Mouse (Mus musculus) embryo, embryonic 11.5 days (tissue): ENCODE data around the gene Chaf1a.
"Not testable (repeated sequence)": the region's sequence is repeated elsewhere in the genome, so short reads cannot be mapped to it uniquely, and the experiment has no call there.

Experiments used
- DNase-seq: peaks from one replicate; pipeline ENCODE4 v3.0.0-alpha.2; 2012; ENCODE audit warnings: low read depth, low spot score

The Chaf1a gene

GRCm38 (mm10) chr17:56038583-56039261 lies 1.5 kb upstream of the Chaf1a start:
- no peak for DNase-seq

- DNase-seq: no peak
Measured at GRCm38 (mm10) chr17:56039345-56039744, 894 bp upstream of the Chaf1a start.

DNA sequence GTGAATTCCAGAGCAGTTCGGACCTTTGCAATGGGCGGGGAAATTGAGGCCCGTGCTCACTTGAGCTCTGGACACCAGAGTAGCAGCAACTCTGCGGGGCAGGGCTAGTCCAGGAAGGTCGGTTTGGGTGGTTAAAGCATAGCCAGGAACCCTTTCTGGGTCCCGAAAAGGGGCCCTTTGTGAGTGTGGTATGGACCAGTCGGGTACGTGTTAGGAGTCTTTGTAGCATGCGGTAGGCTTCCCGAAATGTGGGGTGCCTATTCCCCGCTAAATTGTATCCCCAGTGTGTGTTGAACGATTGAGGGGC lies 571 bp downstream of the Chaf1a start:
- no peak for DNase-seq

- DNase-seq: no peak
Measured at GRCm38 (mm10) chr17:56051369-56051768, 11.1 kb downstream of the Chaf1a start.

GRCm38 (mm10) chr17:56054938-56055337 lies 14.7 kb downstream of the Chaf1a start:
- DNase-seq: no peak

GRCm38 (mm10) chr17:56055945-56056678 lies 15.9 kb downstream of the Chaf1a start:
- DNase-seq: no peak

DNA sequence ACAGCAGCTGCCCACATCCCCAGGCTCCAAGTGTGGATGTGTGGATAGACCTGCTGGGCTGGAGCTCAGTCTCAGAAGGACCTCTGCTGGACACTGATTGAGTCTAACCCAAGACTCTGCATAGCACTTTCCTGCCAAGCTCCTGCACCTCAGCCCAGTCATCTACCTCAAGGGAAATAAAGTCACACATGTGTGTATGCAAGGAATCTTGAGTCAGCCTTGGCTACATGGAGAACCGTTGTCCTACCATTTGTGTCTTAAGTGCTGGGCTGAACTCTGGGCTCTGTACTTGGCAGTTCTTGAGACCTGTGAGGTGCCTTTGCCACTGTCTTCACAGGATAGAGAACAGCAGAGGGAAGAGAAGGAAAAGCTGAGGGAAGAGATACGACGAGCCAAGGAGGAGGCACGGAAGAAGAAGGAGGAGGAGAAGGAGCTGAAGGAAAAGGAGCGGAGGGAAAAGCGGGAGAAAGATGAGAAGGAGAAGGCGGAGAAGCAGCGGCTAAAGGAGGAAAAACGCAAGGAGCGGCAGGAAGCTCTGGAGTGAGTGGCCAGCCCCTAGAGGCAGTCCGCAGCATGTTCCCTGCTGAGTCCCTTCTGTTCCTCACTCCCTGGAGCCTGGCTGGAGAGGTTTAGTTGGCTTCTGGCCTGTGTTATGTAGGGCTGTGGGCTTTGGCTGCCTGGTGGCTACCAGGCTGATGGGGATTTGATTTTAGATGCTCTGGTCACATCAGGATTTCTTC lies 17.3 kb downstream of the Chaf1a start:
- no peak for DNase-seq

GRCm38 (mm10) chr17:56062081-56062480 lies 21.8 kb downstream of the Chaf1a start:
- no peak for DNase-seq

- not testable (repeated sequence) for DNase-seq
Measured at GRCm38 (mm10) chr17:56065715-56066114, 25.5 kb downstream of the Chaf1a start.

DNA sequence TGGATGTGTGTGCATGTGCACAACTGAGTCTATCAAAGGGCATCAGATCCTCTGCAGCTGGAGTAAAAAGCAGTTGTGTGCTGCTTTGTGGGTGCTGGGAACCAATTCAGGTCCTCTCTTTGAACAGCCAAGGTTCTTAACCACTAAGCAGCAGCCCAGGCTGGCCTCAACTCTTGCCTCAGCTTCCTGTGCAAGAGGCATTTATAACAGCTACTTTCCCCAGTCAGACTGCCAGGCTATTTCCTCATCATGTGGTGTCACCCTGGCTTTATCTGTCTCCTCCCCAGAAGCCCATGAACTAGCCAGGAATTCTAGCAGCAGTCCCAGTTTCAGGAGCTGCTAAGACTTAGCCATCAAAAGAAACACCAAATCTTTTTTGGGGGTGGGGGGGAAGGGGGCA lies 26.2 kb downstream of the Chaf1a start:
- no peak for DNase-seq

DNA sequence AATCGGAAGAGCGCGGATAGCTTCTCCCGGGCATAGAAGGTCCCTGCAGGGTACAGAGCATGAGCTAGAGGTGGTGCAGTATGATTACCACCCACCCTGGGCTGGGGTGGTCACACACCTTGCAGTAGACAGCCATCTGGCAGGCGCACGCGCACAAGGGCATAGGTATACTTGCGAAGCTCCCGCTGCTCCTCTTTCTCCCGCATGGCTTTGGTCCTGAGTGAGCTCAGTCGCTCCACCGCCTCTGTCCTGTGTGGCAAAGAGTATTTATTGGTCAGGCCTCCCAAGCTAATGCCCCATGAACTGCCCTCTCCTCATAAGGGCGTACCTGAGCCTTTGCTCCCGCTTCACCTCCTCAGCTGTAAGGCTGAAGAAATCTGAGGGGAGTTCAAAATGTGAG lies 28.8 kb downstream of the Chaf1a start:
- DNase-seq: no peak

DNA sequence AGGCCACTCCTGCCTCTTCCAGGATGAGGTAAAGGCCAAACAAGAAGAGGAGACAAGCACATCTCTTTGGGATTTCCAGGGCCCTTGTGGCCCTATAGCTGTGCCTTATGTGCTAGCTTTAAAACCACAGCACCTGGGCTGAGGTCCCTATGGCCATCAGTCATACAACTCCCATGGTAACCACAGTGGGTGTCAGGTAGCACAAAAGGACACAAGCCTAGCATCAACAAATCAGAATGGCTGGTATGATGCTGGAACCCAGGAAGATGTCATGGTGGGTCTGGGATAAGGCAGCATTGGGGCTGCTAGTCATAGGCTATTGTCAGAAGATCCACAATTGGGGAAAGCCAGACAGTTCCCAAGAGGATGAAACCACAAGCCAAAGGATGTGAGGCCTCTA lies 30.9 kb downstream of the Chaf1a start:
- DNase-seq: no peak

DNA sequence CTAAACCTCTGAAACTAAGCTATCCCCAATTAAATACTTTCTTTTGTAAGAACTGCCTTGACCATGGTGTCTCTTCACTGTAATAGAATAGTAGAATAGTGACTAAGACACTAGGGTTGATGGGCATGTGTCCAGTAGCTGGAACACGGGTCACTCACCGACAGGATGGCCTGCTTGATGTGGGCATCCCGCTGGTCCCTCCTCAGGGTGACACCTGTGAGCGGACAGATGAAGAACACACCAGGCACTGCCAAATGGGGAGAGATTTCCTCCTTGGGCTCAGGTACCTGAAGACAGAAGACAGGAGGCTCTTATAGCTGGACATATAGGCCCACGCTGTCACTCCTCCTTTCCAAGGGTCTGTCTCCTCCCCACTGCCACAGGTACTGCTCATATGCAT lies 32.0 kb downstream of the Chaf1a start:
- DNase-seq: no peak

- DNase-seq: peak; percentile 72
Measured at GRCm38 (mm10) chr17:56074097-56074826, 34.0 kb downstream of the Chaf1a start.

GRCm38 (mm10) chr17:56074827-56075208 lies 34.6 kb downstream of the Chaf1a start, which contains the start of gene Ubxn6:
Gene Ubxn6, minus strand, starts transcription at chr17:56075028.
- DNase-seq: peak; percentile 90

GRCm38 (mm10) chr17:56077523-56077922 lies 37.3 kb downstream of the Chaf1a start:
- no peak for DNase-seq

GRCm38 (mm10) chr17:56078361-56078760 lies 38.1 kb downstream of the Chaf1a start:
- DNase-seq: not testable (repeated sequence)

DNA sequence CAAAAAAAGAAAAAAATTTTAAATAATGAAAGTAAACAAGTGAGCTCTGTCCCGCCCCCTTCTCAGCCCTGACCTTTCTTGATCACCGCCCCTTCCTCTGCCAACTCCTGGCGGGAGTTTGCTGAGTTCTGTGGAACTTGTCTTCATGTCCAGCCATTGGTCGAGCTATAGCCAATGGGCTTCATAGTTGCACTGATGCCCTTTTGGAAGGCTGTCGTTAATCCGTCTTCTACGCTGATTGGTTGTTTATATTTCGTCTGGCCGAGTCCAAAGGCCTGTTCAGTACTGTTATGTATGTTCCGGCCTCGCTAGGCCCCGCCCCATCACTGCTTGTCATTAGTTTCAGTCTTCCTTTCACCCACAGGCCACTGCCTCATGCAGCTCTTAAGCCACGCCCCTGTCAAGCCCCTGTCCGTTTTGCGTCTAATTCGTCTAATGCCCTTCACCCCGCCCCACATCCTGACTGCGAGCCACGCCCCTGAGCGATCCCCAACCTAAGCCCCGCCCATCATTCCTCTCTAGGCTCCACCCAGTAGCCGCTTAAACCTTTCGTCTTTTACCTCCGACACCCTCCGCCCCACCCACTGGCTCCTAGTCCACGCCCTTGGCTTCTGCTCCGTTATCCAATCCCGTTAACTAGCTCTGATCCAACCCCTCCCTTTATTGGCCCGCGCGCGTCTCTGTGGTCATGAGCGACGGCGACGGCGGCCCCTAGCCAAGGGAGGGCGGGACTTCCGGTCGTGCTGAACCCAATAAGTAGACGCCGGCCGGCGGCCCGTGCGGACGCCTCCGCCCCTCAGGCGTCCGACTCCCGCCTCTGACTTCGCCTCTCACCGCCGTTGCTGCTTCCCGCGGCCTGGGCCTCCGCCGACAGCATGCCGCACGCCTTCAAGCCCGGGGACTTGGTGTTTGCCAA lies 38.9 kb downstream of the Chaf1a start, which contains the start of gene Hdgfl2:
Gene Hdgfl2, plus strand, starts transcription at position 755 of the 916 bp plus-strand sequence.
- peak; percentile 100 for DNase-seq

- no peak for DNase-seq
Measured at GRCm38 (mm10) chr17:56079921-56080320, 39.7 kb downstream of the Chaf1a start.

- peak; percentile 64 for DNase-seq
Measured at GRCm38 (mm10) chr17:56080781-56081585, 40.7 kb downstream of the Chaf1a start.
